Mouse (Mus musculus): ENCODE measurements around the gene Cldn34b1.
"Not testable (repeated sequence)": the region's sequence is repeated elsewhere in the genome, so short reads cannot be mapped to it uniquely, and the experiment has no call there.

Cldn34b1 gene

DNA sequence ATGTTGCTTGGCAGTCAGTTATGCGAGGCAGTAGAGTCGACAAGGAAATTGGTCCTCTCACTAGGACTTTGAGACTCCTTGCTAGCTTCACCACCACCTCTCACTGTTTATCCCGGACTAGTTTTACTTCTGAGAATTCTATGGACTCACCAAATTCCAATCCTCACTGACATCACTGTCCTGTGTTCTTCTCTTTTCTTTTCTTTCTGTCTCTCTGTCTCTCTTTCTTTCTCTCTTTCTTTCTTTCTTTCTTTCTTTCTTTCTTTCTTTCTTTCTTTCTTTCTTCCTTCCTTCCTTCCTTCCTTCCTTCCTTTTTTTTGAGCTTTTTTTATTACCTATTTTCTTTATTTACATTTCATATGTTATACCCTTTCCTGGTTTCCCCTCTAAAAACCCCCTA is at the start of gene Cldn34b1:
Cldn34b1 (minus strand) TSS at position 101 of the 400 bp plus-strand sequence.
- not testable (repeated sequence) for DNase-seq

DNA sequence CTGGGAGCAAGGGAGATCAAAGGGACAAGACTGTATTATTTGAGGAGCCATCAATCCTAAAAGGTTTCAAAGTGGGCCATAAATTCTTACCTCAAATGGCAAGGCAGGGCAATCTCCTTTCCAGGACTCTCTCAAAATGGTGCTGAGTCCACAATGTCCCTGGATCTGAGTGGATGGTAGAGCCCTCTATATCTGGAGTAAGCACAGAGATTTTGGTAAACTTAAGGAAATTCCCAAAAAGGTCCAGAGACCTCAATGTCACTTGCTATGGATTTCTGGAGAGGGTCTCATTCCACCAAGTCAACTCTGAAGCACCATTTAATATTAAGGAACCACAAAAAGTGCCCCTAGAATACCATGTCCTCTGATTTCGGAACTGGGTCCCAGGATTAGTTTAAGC is 45.8 kb upstream of the Cldn34b1 start, which contains the start of gene Magea6:
Magea6 (minus strand) TSS at position 101 of the 400 bp plus-strand sequence.
- not testable (repeated sequence) for DNase-seq

All from right cerebral cortex, postnatal 4 days (tissue).